8 mouse cellular contexts compared by ENCODE assay signal in genomic region chr12:102286681-102287414, GRCm38 (mm10). TPM values are rescaled to one million over a fixed set of nuclear protein-coding genes. Genes with fewer than 3 reads are reported as not detected.
DNase-seq lines count a peak whose midpoint lies in the region; ATAC-seq and TF ChIP-seq lines count a peak whose summit lies in the region.

No protein-coding gene starts in this region.

- H3K9ac ChIP-seq in liver, embryonic 11.5 days (ENCODE audit: low read depth, low read length), result no peak overlapping the region
- H3K9ac ChIP-seq in heart, embryonic 14.5 days (ENCODE audit: low read length), result peak overlapping the region; percentile 41; the same call in 1 of the 2 replicates

- peaks cover 43% of the 10 kb centered on the region for H3K4me1 ChIP-seq in liver, embryonic 11.5 days (replicated peaks; ENCODE audit: control insufficient read depth, insufficient read depth, low read length)
- H3K4me1 ChIP-seq in heart, embryonic 14.5 days (ENCODE audit: control insufficient read depth in 2 of 2, insufficient read depth in 2 of 2, low read length in 2 of 2), result peaks cover 47 to 66% of the 10 kb centered on the region in 2 experiments
- H3K4me1 ChIP-seq in small intestine, adult 2 months (ENCODE audit: control insufficient read depth, insufficient read depth, insufficient read length, low read length), result peaks cover 13% of the 10 kb centered on the region

- no peak for TF ChIP-seq CTCF in small intestine, adult 2 months (IDR thresholded peaks at IDR 0.05; ENCODE audit: extremely low read depth, insufficient read length, insufficient replicate concordance, low read depth, low read length)

- no peaks in the 10 kb centered on the region for H3K36me3 ChIP-seq in liver, embryonic 11.5 days (ENCODE audit: control insufficient read depth, insufficient read depth, low read length)
- H3K36me3 ChIP-seq in heart, embryonic 14.5 days (ENCODE audit: control insufficient read depth, insufficient read depth, low read length), result peaks cover 9% of the 10 kb centered on the region
- H3K36me3 ChIP-seq in small intestine, adult 2 months (ENCODE audit: control insufficient read depth, insufficient read depth, low read length), result no peaks in the 10 kb centered on the region

- WGBS in liver, embryonic 11.5 days, result 56% methylated on average over 10 of the region's 10 CpGs
- 53% methylated on average over 10 of the region's 10 CpGs for whole genome bisulfite sequencing in heart, embryonic 14.5 days
- 57% methylated on average over 10 of the region's 10 CpGs for WGBS in small intestine, adult 2 months

- no peak for ATAC-seq in liver, embryonic 11.5 days (replicated peaks; ENCODE audit: low FRiP score)
- no peak for ATAC-seq in heart, embryonic 14.5 days (ENCODE audit: insufficient number of reproducible peaks, insufficient read depth, low FRiP score, low read depth)
- ATAC-seq in erythroid progenitor cell, adult 5-6 weeks (replicated peaks; ENCODE audit: low FRiP score, poor library complexity, severe bottlenecking), result no peak

- H3K9me3 ChIP-seq in liver, embryonic 11.5 days (ENCODE audit: control insufficient read depth, low read length), result no peaks in the 10 kb centered on the region
- H3K9me3 ChIP-seq in heart, embryonic 14.5 days (ENCODE audit: control insufficient read depth, low read length), result no peaks in the 10 kb centered on the region

- no peak overlapping the region for H3K27ac ChIP-seq in liver, embryonic 11.5 days (ENCODE audit: low read depth, low read length)
- peak overlapping the region; percentile 34 to 76 for H3K27ac ChIP-seq in heart, embryonic 14.5 days (replicated peaks in 1 of 2; ENCODE audit: control insufficient read depth in 1 of 2, insufficient read depth in 1 of 2, low read depth in 2 of 2, low read length in 2 of 2)
- peak overlapping the region; percentile 37 for H3K27ac ChIP-seq in small intestine, adult 2 months (ENCODE audit: insufficient read depth, low read depth, low read length)

- H3K4me3 ChIP-seq in liver, embryonic 11.5 days (ENCODE audit: low read depth, low read length), result no peak overlapping the region
- no peak overlapping the region for H3K4me3 ChIP-seq in heart, embryonic 14.5 days (ENCODE audit: control insufficient read depth in 1 of 2, insufficient read depth in 1 of 2, low read depth in 1 of 2, low read length in 2 of 2)
- H3K4me3 ChIP-seq in small intestine, adult 2 months (ENCODE audit: low read depth, low read length), result no peak overlapping the region

- H3K4me2 ChIP-seq in liver, embryonic 11.5 days, result no peak overlapping the region
- peak overlapping the region; percentile 44 for H3K4me2 ChIP-seq in heart, embryonic 14.5 days (ENCODE audit: low read length)

- no peaks in the 10 kb centered on the region for H3K27me3 ChIP-seq in liver, embryonic 11.5 days (replicated peaks; ENCODE audit: control insufficient read depth, insufficient read depth, low read length)
- H3K27me3 ChIP-seq in heart, embryonic 14.5 days (ENCODE audit: control insufficient read depth, insufficient read depth, low read length), result no peaks in the 10 kb centered on the region
- H3K27me3 ChIP-seq in small intestine, adult 2 months (ENCODE audit: control insufficient read depth, insufficient read depth, low read length), result no peaks in the 10 kb centered on the region

- no peak for TF ChIP-seq POLR2A in small intestine, adult 2 months (IDR thresholded peaks at IDR 0.05; ENCODE audit: low read depth, low read length)

- peak; percentile 42 for DNase-seq in liver
- DNase-seq in liver, embryonic 11.5 days (ENCODE audit: low spot score), result no peak
- peak; percentile 90 for DNase-seq in adrenal gland, postnatal 25 days
- peak; percentile 80 to 81 for DNase-seq in kidney, postnatal 25 days
- no peak for DNase-seq in frontal cortex, postnatal 14 days (ENCODE audit: low spot score in 2 of 2)

RNA-seq across cellular contexts. Expression of gene Rin3, which starts 4.0 kb away (rescaled TPM):
- 10.2 and 12.9 TPM in 2 replicates for polyA plus RNA-seq in liver, embryonic 11.5 days (2014; fragmentation: Nextera tagmentation; extraction: Ambion mirVana)
- 12.4 and 13.3 TPM in 2 replicates for total RNA-seq in adrenal gland, postnatal 25 days (2021)
- 11.7 and 11.8 TPM in 2 replicates for polyA plus RNA-seq in heart, embryonic 14.5 days (2014; fragmentation: Nextera tagmentation; extraction: Ambion mirVana)
- polyA plus RNA-seq in small intestine, adult 2 months (2012; rRNA removed), result 5.9 and 10.7 TPM in 2 replicates
- total RNA-seq in erythroid progenitor cell, adult 5-6 weeks (2015; ENCODE audit: low replicate concordance), result 26.4 and 27.4 TPM in 2 replicates
- total RNA-seq in erythroid progenitor cell, adult 5-6 weeks (2017; ENCODE audit: low replicate concordance), result 5.4 and 12.9 TPM in 2 replicates

Comparison
In these comparisons a context has a peak if more than half of its experiments do, and no peak if none do; other contexts are left out.
1. DNase-seq: peak in liver (single experiment), adrenal gland, postnatal 25 days (single experiment) and kidney, postnatal 25 days (2 of 2); none in liver, embryonic 11.5 days (single experiment) and frontal cortex, postnatal 14 days (0 of 2).